Mouse (Mus musculus) small intestine, adult 2 months (tissue): ENCODE measurements around the gene Cpsf3. TPM values are rescaled to one million over a fixed set of nuclear protein-coding genes. Genes with fewer than 3 reads are reported as not detected.

ENCODE experiments used
- H3K27ac ChIP-seq: fragments of 200-500 bp; 2 replicates; pipeline ENCODE4 v1.5.1; 2012; ENCODE audit warnings: low read depth, low read length, control low read depth, inconsistent platforms; ENCODE audit not compliant: insufficient read depth
- H3K27me3 ChIP-seq: fragments of 200-500 bp; 2 replicates; pipeline ENCODE4 v1.6.1; 2012; ENCODE audit warnings: mild to moderate bottlenecking, moderate library complexity, low read length, inconsistent platforms; ENCODE audit not compliant: control insufficient read depth, insufficient read depth
- H3K36me3 ChIP-seq: fragments of 200-500 bp; 2 replicates; pipeline ENCODE4 v1.6.1; 2012; ENCODE audit warnings: mild to moderate bottlenecking, low read length, control low read depth, inconsistent platforms; ENCODE audit not compliant: control insufficient read depth, insufficient read depth
- H3K4me1 ChIP-seq: fragments of 200-500 bp; 2 replicates; pipeline ENCODE4 v1.6.1; 2012; ENCODE audit warnings: low read length, inconsistent platforms, mixed read lengths; ENCODE audit not compliant: control insufficient read depth, insufficient read depth, insufficient read length
- H3K4me3 ChIP-seq: fragments of 200-500 bp; 2 replicates; pipeline ENCODE4 v1.5.1; 2012; ENCODE audit warnings: low read depth, mild to moderate bottlenecking, control low read depth, inconsistent platforms, low read length, moderate library complexity
- CTCF ChIP-seq: fragments of 200-500 bp; IDR thresholded peaks from 2 replicates; pipeline ENCODE4 v1.5.1; 2012; ENCODE audit warnings: low read depth, mild to moderate bottlenecking, control low read depth, inconsistent platforms, low read length, moderate library complexity, mixed read lengths; ENCODE audit not compliant: insufficient replicate concordance, insufficient read length; ENCODE audit errors: extremely low read depth
- POLR2A ChIP-seq: fragments of 200-500 bp; IDR thresholded peaks from 2 replicates; pipeline ENCODE4 v1.6.1; 2012; ENCODE audit warnings: low read depth, mild to moderate bottlenecking, control low read depth, inconsistent platforms, low read length, moderate library complexity
- WGBS: fragments of 180-500 bp; shearing (Covaris S2); methylation state at CpG from one replicate; pipeline ENCODE4 v1.1.7; 2018; 5-methylcytosine and 5-hydroxymethylcytosine counted together
- polyA plus RNA-seq: library from polyadenylated mRNA; depleted of rRNA; stranded (reverse); fragments of >200 nt; gene quantifications from 2 replicates; pipeline ENCODE4 v1.2.3, GENCODE M21; 2012

Cpsf3 gene
- polyA plus RNA-seq, 1 experiment, result 9.9 TPM

- no peaks in the 10 kb centered on the region for H3K27me3 ChIP-seq
- TF ChIP-seq CTCF (no peak), POLR2A (no peak)
- H3K4me1 ChIP-seq, result no peaks in the 10 kb centered on the region
- no peak overlapping the region for H3K4me3 ChIP-seq
- H3K36me3 ChIP-seq, result peaks cover 57% of the 10 kb centered on the region
- no peak overlapping the region for H3K27ac ChIP-seq
- 70% methylated on average over 5 of the region's 5 CpGs for WGBS
These were observed 38.9 kb downstream of the Cpsf3 start for GRCm38 (mm10) chr12:21324101-21324500.

- Histone ChIP-seq H3K4me3 (no peak overlapping the region), H3K27ac (no peak overlapping the region), H3K27me3 (no peaks in the 10 kb centered on the region), H3K36me3 (peaks cover 66% of the 10 kb centered on the region), H3K4me1 (no peaks in the 10 kb centered on the region)
- WGBS, result 92% methylated on average over 8 of the region's 8 CpGs
- TF ChIP-seq CTCF, result no peak
- no peak for TF ChIP-seq POLR2A
These were observed 40.1 kb downstream of the Cpsf3 start for GRCm38 (mm10) chr12:21325266-21325665.

GRCm38 (mm10) chr12:21326325-21326724 lies 41.1 kb downstream of the Cpsf3 start:
- WGBS, result 91% methylated on average over 3 of the region's 3 CpGs
- Histone ChIP-seq H3K36me3 (peaks cover 67% of the 10 kb centered on the region), H3K27ac (no peak overlapping the region), H3K27me3 (no peaks in the 10 kb centered on the region), H3K4me1 (no peaks in the 10 kb centered on the region), H3K4me3 (no peak overlapping the region)
- TF ChIP-seq POLR2A (no peak), CTCF (no peak)

DNA sequence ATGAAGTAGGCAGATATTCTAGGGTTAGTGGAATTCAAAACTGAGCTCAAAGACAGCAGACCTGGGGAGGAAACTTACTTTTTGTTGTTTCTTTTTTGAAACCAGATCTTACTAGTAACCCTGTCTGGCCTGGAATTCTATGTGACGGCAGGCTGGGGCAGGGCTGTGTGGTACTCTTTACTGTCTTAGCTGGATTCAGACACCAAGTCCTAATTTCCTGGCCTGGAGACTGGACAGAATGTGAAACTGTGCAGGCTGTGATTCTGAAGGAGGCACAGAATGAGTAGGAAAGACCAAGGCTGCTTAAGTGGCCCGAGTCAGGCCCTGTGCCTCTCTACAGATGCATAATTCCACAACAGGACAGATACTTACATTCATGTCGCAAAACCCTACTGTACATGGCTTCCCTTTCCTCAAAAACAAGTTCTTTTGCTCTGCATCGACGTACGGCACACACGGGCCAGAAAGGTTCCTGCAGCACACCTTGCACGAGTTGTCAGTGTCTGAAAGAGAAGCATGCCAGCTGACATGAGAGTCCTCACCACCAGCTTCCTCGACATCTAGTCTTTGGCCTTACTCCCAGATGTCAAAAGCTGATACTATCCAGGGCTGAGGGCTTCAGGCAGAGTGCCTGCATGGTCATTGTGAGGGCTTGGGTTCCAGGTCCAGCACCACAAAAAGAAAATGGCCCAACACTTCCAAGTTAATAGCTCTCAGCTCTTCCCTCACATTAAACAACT lies 44.6 kb downstream of the Cpsf3 start:
- peaks cover 70% of the 10 kb centered on the region for H3K36me3 ChIP-seq
- WGBS, result 83% methylated on average over 9 of the region's 9 CpGs
- TF ChIP-seq POLR2A (no peak), CTCF (no peak)
- H3K27ac ChIP-seq, result no peak overlapping the region
- no peaks in the 10 kb centered on the region for H3K27me3 ChIP-seq
- no peaks in the 10 kb centered on the region for H3K4me1 ChIP-seq
- H3K4me3 ChIP-seq, result no peak overlapping the region

DNA sequence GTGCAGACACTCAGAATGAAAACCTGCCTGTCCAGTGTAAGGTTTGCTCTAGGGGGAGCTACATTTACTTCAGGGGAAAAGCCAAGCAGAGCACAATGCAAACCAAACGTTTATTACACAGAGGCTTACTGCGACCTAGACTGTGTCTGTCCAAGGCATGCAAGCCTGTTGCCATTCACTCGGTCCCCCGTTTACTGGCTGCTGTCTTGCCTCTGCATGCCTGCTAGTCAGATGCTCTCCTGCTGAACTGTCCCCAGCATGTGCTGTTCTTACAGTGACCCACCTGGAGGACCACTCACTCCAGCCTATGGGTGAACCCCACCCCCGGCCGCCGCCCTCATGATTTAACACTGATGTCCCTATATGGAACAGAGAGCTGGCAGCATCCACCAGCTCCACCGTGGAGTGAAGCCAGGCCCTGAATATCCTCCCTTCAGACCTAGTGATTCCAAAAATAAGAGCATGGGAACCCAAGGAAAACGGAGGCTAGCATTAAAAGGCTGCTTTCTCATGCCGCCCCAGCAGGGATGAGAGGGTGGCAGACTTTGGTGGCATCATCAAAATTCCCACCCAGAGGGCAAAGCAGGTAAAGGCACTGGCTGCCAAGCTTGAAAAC lies 45.9 kb downstream of the Cpsf3 start:
- WGBS, result 80% methylated on average over 10 of the region's 10 CpGs
- Histone ChIP-seq H3K4me3 (no peak overlapping the region), H3K36me3 (peaks cover 61% of the 10 kb centered on the region), H3K27ac (0 out of 2 replicates have a peak overlapping the region, but pooled peaks have one; percentile 19), H3K27me3 (no peaks in the 10 kb centered on the region), H3K4me1 (no peaks in the 10 kb centered on the region)
- no peak for TF ChIP-seq CTCF

DNA sequence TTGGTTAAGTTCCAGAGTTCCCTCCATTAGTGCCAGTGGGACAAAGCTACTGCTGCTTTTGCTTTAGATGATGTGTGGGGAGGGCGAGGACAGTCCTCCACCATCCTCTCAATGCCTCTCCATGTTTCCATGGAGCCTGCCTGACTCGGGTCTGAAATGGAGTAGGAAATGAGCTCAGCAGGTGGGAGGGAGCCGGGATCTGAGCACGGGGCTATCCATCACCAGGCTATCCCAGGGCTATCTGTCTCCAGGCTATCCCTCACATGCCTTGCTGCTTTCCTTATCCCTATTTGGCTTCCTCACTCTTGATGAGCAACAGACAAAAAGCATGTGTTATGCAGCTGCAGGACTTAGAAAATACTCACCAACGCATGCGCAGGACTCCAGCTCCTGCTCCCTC lies 46.5 kb downstream of the Cpsf3 start:
- H3K36me3 ChIP-seq, result peaks cover 62% of the 10 kb centered on the region
- 84% methylated on average over 6 of the region's 6 CpGs for WGBS
- no peak overlapping the region for H3K4me3 ChIP-seq

DNA sequence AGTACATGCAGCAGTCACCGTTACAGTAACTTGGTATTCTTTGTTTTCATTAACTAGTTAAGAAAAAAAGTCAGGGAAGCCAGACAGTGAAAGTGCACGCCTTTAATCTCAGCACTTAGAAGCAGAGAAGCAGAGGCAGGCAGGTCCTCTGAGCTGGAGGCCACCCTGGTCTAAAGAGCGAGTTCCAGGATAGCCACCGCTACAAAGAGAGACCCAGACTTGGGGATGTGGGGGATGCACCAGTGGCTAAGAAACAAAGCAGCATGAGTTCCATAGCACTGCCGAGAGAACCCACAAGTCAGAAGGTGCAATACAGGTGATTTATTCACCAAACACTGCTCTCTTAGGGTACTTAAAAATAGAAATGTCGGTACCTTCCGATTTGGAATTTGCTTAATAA lies 47.8 kb downstream of the Cpsf3 start:
- no peak overlapping the region for H3K27ac ChIP-seq
- H3K27me3 ChIP-seq, result no peaks in the 10 kb centered on the region
- H3K36me3 ChIP-seq, result peaks cover 61% of the 10 kb centered on the region
- no peak overlapping the region for H3K4me3 ChIP-seq
- 90% methylated on average over 7 of the region's 7 CpGs for WGBS
- no peak for TF ChIP-seq CTCF
- no peak for TF ChIP-seq POLR2A
- H3K4me1 ChIP-seq, result no peaks in the 10 kb centered on the region

More for the DNA sequence above, 46.5 kb downstream of the Cpsf3 start:
- Histone ChIP-seq H3K27ac (0 out of 2 replicates have a peak overlapping the region, but pooled peaks have one; percentile 19), H3K27me3 (no peaks in the 10 kb centered on the region), H3K4me1 (no peaks in the 10 kb centered on the region)
- TF ChIP-seq POLR2A (no peak), CTCF (no peak)
